In the genomic region with DNA sequence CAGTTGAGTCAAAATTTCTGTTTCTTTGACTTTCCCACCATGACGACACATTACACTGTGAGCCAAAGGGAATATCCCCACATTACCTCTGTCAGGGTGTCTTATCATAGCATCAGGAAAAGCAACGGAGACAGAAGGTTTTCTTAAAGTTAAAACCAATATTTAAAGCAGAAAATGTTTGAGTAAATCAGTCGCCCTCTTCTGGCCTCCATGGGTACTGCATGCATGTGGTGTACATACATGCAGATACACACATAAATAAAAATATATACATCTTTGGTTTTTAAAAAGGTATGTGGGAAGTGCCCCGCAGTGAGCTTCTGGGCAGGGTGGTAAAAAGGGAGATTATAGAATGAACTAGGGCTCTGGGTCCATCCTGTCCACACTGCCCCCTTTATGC, we compare ENCODE assay signal across 15 mouse cellular contexts. TPM values are rescaled to one million over a fixed set of nuclear protein-coding genes. Genes with fewer than 3 reads are reported as not detected.
DNase-seq lines count a peak whose midpoint lies in the region; ATAC-seq and TF ChIP-seq lines count a peak whose summit lies in the region.
"Had no signal": no experiment of that assay in that cellular context is flagged by ENCODE, and none has a peak within 500 bp of the region (broad histone marks: within the 10 kb centered on the region; RNA-seq: fewer than 3 reads in every experiment).

No protein-coding gene starts in this region.

- no peak overlapping the region for H3K4me2 ChIP-seq in embryonic facial prominence, embryonic 11.5 days (ENCODE audit: low read depth, low read length)
- no peak overlapping the region for H3K4me2 ChIP-seq in kidney, embryonic 16.5 days (replicated peaks; ENCODE audit: low read depth, low read length)
- H3K4me2 ChIP-seq: embryonic facial prominence, embryonic 15.5 days; forebrain, embryonic 12.5 days; limb, embryonic 15.5 days; neural tube, embryonic 15.5 days had no signal

- no peak overlapping the region for H3K9ac ChIP-seq in embryonic facial prominence, embryonic 11.5 days (replicated peaks; ENCODE audit: low read length)
- H3K9ac ChIP-seq in kidney, embryonic 16.5 days (replicated peaks; ENCODE audit: low read length) = no peak overlapping the region
- H3K9ac ChIP-seq: embryonic facial prominence, embryonic 15.5 days; forebrain, embryonic 12.5 days; limb, embryonic 15.5 days; neural tube, embryonic 15.5 days had no signal

- DNase-seq in embryonic facial prominence, embryonic 11.5 days (ENCODE audit: low spot score) = peak; percentile 21
- DNase-seq in embryonic facial prominence, embryonic 10.5 days (ENCODE audit: low spot score) = no peak
- DNase-seq in left cerebral cortex, adult 2 months (ENCODE audit: extremely low spot score in 1 of 2, low spot score in 2 of 2) = no peak
- DNase-seq in left cerebral cortex, postnatal 4 days = no peak
- peak; percentile 62 to 69 for DNase-seq in B cell, adult 2 months
- no peak for DNase-seq in adrenal gland, postnatal 14 days
- DNase-seq: cerebellum, adult 2 months; heart, adult 18-20 months; thymus, postnatal 25 days had no signal

- WGBS in embryonic facial prominence, embryonic 11.5 days = 64% methylated on average over 4 of the region's 4 CpGs
- WGBS in embryonic facial prominence, embryonic 10.5 days = 73% methylated on average over 4 of the region's 4 CpGs
- 64% methylated on average over 4 of the region's 4 CpGs for WGBS in kidney, embryonic 16.5 days

- no peak overlapping the region for H3K4me3 ChIP-seq in embryonic facial prominence, embryonic 11.5 days (ENCODE audit: low read depth, low read length)
- no peak overlapping the region for H3K4me3 ChIP-seq in embryonic facial prominence, embryonic 10.5 days
- no peak overlapping the region for H3K4me3 ChIP-seq in left cerebral cortex, adult 2 months
- no peak overlapping the region for H3K4me3 ChIP-seq in bone marrow macrophage, adult 2 months (ENCODE audit: insufficient read depth, low read length)
- no peak overlapping the region for H3K4me3 ChIP-seq in kidney, embryonic 16.5 days (ENCODE audit: low read length)
- H3K4me3 ChIP-seq: embryonic facial prominence, embryonic 15.5 days; forebrain, embryonic 12.5 days; limb, embryonic 15.5 days; neural tube, embryonic 15.5 days had no signal

- TF ChIP-seq POLR2A in bone marrow macrophage, adult 2 months (IDR thresholded peaks at IDR 0.05; ENCODE audit: borderline replicate concordance, low read depth, low read length) = no peak

- TF ChIP-seq CTCF in left cerebral cortex, adult 2 months (IDR thresholded peaks at IDR 0.05) = peak; percentile 29
- 0 out of 2 replicates have a peak, but pooled peaks have one; percentile 11 for TF ChIP-seq CTCF in bone marrow macrophage, adult 2 months (IDR thresholded peaks at IDR 0.05; ENCODE audit: low read depth, low read length)

- H3K9me3 ChIP-seq in embryonic facial prominence, embryonic 11.5 days (replicated peaks; ENCODE audit: control insufficient read depth, low read length) = no peaks in the 10 kb centered on the region
- H3K9me3 ChIP-seq in embryonic facial prominence, embryonic 10.5 days = peaks cover 20% of the 10 kb centered on the region
- H3K9me3 ChIP-seq in kidney, embryonic 16.5 days (ENCODE audit: low read length) = peaks cover 11% of the 10 kb centered on the region; the same call in 1 of the 2 replicates
- H3K9me3 ChIP-seq: embryonic facial prominence, embryonic 15.5 days; limb, embryonic 15.5 days; neural tube, embryonic 15.5 days had no signal

- no peaks in the 10 kb centered on the region for H3K4me1 ChIP-seq in embryonic facial prominence, embryonic 11.5 days (ENCODE audit: control insufficient read depth, insufficient read depth, low read length)
- no peaks in the 10 kb centered on the region for H3K4me1 ChIP-seq in embryonic facial prominence, embryonic 10.5 days
- peaks cover 13% of the 10 kb centered on the region for H3K4me1 ChIP-seq in bone marrow macrophage, adult 2 months (ENCODE audit: control insufficient read depth, insufficient read depth, low read length)
- H3K4me1 ChIP-seq in kidney, embryonic 16.5 days (ENCODE audit: insufficient read depth, low read length) = no peaks in the 10 kb centered on the region
- H3K4me1 ChIP-seq: embryonic facial prominence, embryonic 15.5 days; forebrain, embryonic 12.5 days; limb, embryonic 15.5 days; neural tube, embryonic 15.5 days had no signal

- ATAC-seq in embryonic facial prominence, embryonic 11.5 days (replicated peaks; ENCODE audit: insufficient number of reproducible peaks, low FRiP score, low TSS enrichment, low read depth) = no peak
- no peak for ATAC-seq in kidney, embryonic 16.5 days (ENCODE audit: low FRiP score, low TSS enrichment)

- no peak overlapping the region for H3K27ac ChIP-seq in embryonic facial prominence, embryonic 11.5 days (replicated peaks; ENCODE audit: low read depth, low read length)
- no peak overlapping the region for H3K27ac ChIP-seq in embryonic facial prominence, embryonic 10.5 days (replicated peaks)
- H3K27ac ChIP-seq in left cerebral cortex, adult 2 months = no peak overlapping the region
- H3K27ac ChIP-seq in bone marrow macrophage, adult 2 months (ENCODE audit: insufficient read depth, low read depth, low read length) = no peak overlapping the region
- H3K27ac ChIP-seq in kidney, embryonic 16.5 days (ENCODE audit: low read length) = no peak overlapping the region
- H3K27ac ChIP-seq: embryonic facial prominence, embryonic 15.5 days; forebrain, embryonic 12.5 days; limb, embryonic 15.5 days; neural tube, embryonic 15.5 days had no signal

- intact Hi-C loops in left cerebral cortex, adult 2 months (cut with DNase I) = no loop called here
- intact Hi-C loops in left cerebral cortex, postnatal 4 days (cut with DNase I) = no loop called here

- H3K27me3 ChIP-seq in embryonic facial prominence, embryonic 11.5 days (ENCODE audit: control insufficient read depth, insufficient read depth, low read length) = no peaks in the 10 kb centered on the region
- H3K27me3 ChIP-seq in embryonic facial prominence, embryonic 10.5 days (replicated peaks; ENCODE audit: low read depth, poor library complexity, severe bottlenecking) = peaks cover 4% of the 10 kb centered on the region; the same call in 1 of the 2 replicates
- no peaks in the 10 kb centered on the region for H3K27me3 ChIP-seq in kidney, embryonic 16.5 days (ENCODE audit: insufficient read depth, low read length)
- H3K27me3 ChIP-seq: embryonic facial prominence, embryonic 15.5 days; forebrain, embryonic 12.5 days had no signal

- H3K36me3 ChIP-seq in embryonic facial prominence, embryonic 11.5 days (replicated peaks; ENCODE audit: control insufficient read depth, insufficient read depth, low read depth, low read length) = no peaks in the 10 kb centered on the region
- H3K36me3 ChIP-seq in embryonic facial prominence, embryonic 10.5 days (replicated peaks) = no peaks in the 10 kb centered on the region
- no peaks in the 10 kb centered on the region for H3K36me3 ChIP-seq in kidney, embryonic 16.5 days (ENCODE audit: insufficient read depth, low read length)
- H3K36me3 ChIP-seq: embryonic facial prominence, embryonic 15.5 days; forebrain, embryonic 12.5 days; limb, embryonic 15.5 days; neural tube, embryonic 15.5 days had no signal

RNA-seq across cellular contexts. Expression of a gene that starts 10.2 kb away (rescaled TPM):
- polyA plus RNA-seq in embryonic facial prominence, embryonic 11.5 days (2014; fragmentation: Nextera tagmentation; extraction: Ambion mirVana) = 2.3 and 2.6 TPM in 2 replicates
- polyA plus RNA-seq in embryonic facial prominence, embryonic 10.5 days (2016; fragmentation: Nextera tagmentation; extraction: Ambion mirVana) = 2.8 and 2.9 TPM in 2 replicates
- 1 to 10 TPM; 2.1 to 3.4 TPM for total RNA-seq in left cerebral cortex, adult 2 months (2021)
- total RNA-seq in left cerebral cortex, postnatal 4 days (2021) = 1 to 10 TPM; 2.2 to 3.6 TPM
- polyA plus RNA-seq in bone marrow macrophage, adult 2 months (2012; ENCODE audit: insufficient read depth, insufficient read length, missing spikeins) = 56.2 and 60.8 TPM in 2 replicates
- 11.1 and 20.4 TPM in 2 replicates for total RNA-seq in adrenal gland, postnatal 14 days (2021)
- polyA plus RNA-seq in kidney, embryonic 16.5 days (2015; fragmentation: Nextera tagmentation; extraction: Ambion mirVana) = 4.7 and 5.5 TPM in 2 replicates

RNA-seq across cellular contexts. Expression of a gene that starts 10.4 kb away (rescaled TPM):
- polyA plus RNA-seq in embryonic facial prominence, embryonic 11.5 days (2014; fragmentation: Nextera tagmentation; extraction: Ambion mirVana) = 0.67 and 1.1 TPM in 2 replicates
- polyA plus RNA-seq in embryonic facial prominence, embryonic 10.5 days (2016; fragmentation: Nextera tagmentation; extraction: Ambion mirVana) = 0.57 and 0.93 TPM in 2 replicates
- total RNA-seq in left cerebral cortex, adult 2 months (2021) = 1 to 10 TPM; 1.1 to 2.0 TPM
- 1 to 10 TPM in 1 of 2 experiments, under 1 TPM in 1; 0.77 to 1.1 TPM for total RNA-seq in left cerebral cortex, postnatal 4 days (2021)
- polyA plus RNA-seq in bone marrow macrophage, adult 2 months (2012; ENCODE audit: insufficient read depth, insufficient read length, missing spikeins) = 134 TPM in 2 replicates
- total RNA-seq in adrenal gland, postnatal 14 days (2021) = 6.9 and 12.2 TPM in 2 replicates
- 2.0 and 2.4 TPM in 2 replicates for polyA plus RNA-seq in kidney, embryonic 16.5 days (2015; fragmentation: Nextera tagmentation; extraction: Ambion mirVana)

RNA-seq across cellular contexts. Expression of a gene that starts 20.3 kb away (rescaled TPM):
- polyA plus RNA-seq in embryonic facial prominence, embryonic 11.5 days (2014; fragmentation: Nextera tagmentation; extraction: Ambion mirVana) = 1.7 and 2.1 TPM in 2 replicates
- 1.3 and 1.7 TPM in 2 replicates for polyA plus RNA-seq in embryonic facial prominence, embryonic 10.5 days (2016; fragmentation: Nextera tagmentation; extraction: Ambion mirVana)
- 1 to 10 TPM; 2.0 to 3.2 TPM for total RNA-seq in left cerebral cortex, adult 2 months (2021)
- total RNA-seq in left cerebral cortex, postnatal 4 days (2021) = 1 to 10 TPM; 1.3 to 1.9 TPM
- 201 and 204 TPM in 2 replicates for polyA plus RNA-seq in bone marrow macrophage, adult 2 months (2012; ENCODE audit: insufficient read depth, insufficient read length, missing spikeins)
- 21.0 and 33.6 TPM in 2 replicates for total RNA-seq in adrenal gland, postnatal 14 days (2021)
- polyA plus RNA-seq in kidney, embryonic 16.5 days (2015; fragmentation: Nextera tagmentation; extraction: Ambion mirVana) = 6.4 and 7.2 TPM in 2 replicates

RNA-seq across cellular contexts. Expression of a gene that starts 24.3 kb away (rescaled TPM):
- polyA plus RNA-seq in embryonic facial prominence, embryonic 11.5 days (2014; fragmentation: Nextera tagmentation; extraction: Ambion mirVana) = 1.3 and 1.4 TPM in 2 replicates
- 0.52 and 0.55 TPM in 2 replicates for polyA plus RNA-seq in embryonic facial prominence, embryonic 10.5 days (2016; fragmentation: Nextera tagmentation; extraction: Ambion mirVana)
- 1 to 10 TPM; 1.1 to 1.7 TPM for total RNA-seq in left cerebral cortex, adult 2 months (2021)
- total RNA-seq in left cerebral cortex, postnatal 4 days (2021) = under 1 TPM; 0.46 to 0.97 TPM
- 232 and 258 TPM in 2 replicates for polyA plus RNA-seq in bone marrow macrophage, adult 2 months (2012; ENCODE audit: insufficient read depth, insufficient read length, missing spikeins)
- 3.6 and 8.3 TPM in 2 replicates for total RNA-seq in adrenal gland, postnatal 14 days (2021)
- 7.2 and 8.6 TPM in 2 replicates for polyA plus RNA-seq in kidney, embryonic 16.5 days (2015; fragmentation: Nextera tagmentation; extraction: Ambion mirVana)

RNA-seq across cellular contexts. Expression of a gene that starts 26.1 kb away (rescaled TPM):
- polyA plus RNA-seq in embryonic facial prominence, embryonic 11.5 days (2014; fragmentation: Nextera tagmentation; extraction: Ambion mirVana) = 0.77 and 1.2 TPM in 2 replicates
- 0.56 and 1.1 TPM in 2 replicates for polyA plus RNA-seq in embryonic facial prominence, embryonic 10.5 days (2016; fragmentation: Nextera tagmentation; extraction: Ambion mirVana)
- total RNA-seq in left cerebral cortex, adult 2 months (2021) = 1 to 10 TPM; 7.0 to 7.8 TPM
- total RNA-seq in left cerebral cortex, postnatal 4 days (2021) = 1 to 10 TPM; 3.1 to 3.5 TPM
- polyA plus RNA-seq in bone marrow macrophage, adult 2 months (2012; ENCODE audit: insufficient read depth, insufficient read length, missing spikeins) = 51.8 and 56.6 TPM in 2 replicates
- 33.2 and 34.9 TPM in 2 replicates for total RNA-seq in adrenal gland, postnatal 14 days (2021)
- 5.2 and 5.8 TPM in 2 replicates for polyA plus RNA-seq in kidney, embryonic 16.5 days (2015; fragmentation: Nextera tagmentation; extraction: Ambion mirVana)

Comparison
In these comparisons a context has a peak if more than half of its experiments do, and no peak if none do; other contexts are left out.
1. DNase-seq: peak in embryonic facial prominence, embryonic 11.5 days (single experiment) and B cell, adult 2 months (2 of 2); none in embryonic facial prominence, embryonic 10.5 days (single experiment), left cerebral cortex, adult 2 months (0 of 2), left cerebral cortex, postnatal 4 days (single experiment) and adrenal gland, postnatal 14 days (single experiment).
2. RNA of a gene that starts 10.4 kb away (polyA plus RNA-seq): 134 TPM in bone marrow macrophage, adult 2 months; 2.0 to 2.4 TPM in kidney, embryonic 16.5 days, 0.67 to 1.1 TPM in embryonic facial prominence, embryonic 11.5 days and 0.57 to 0.93 TPM in embryonic facial prominence, embryonic 10.5 days; every median in the first group is over 10 times any median in the second.
3. RNA of a gene that starts 20.3 kb away (polyA plus RNA-seq): 201 to 204 TPM in bone marrow macrophage, adult 2 months; 6.4 to 7.2 TPM in kidney, embryonic 16.5 days, 1.7 to 2.1 TPM in embryonic facial prominence, embryonic 11.5 days and 1.3 to 1.7 TPM in embryonic facial prominence, embryonic 10.5 days; every median in the first group is over 10 times any median in the second.